Mouse (Mus musculus) liver, embryonic 11.5 days (tissue): ENCODE results near the gene Phospho2. TPM values are rescaled to one million over a fixed set of nuclear protein-coding genes. Genes with fewer than 3 reads are reported as not detected.

ENCODE experiments used
- ATAC-seq: fragments of 200-750 bp; cut with Nextera tagmentation; replicated peaks from 2 replicates; pipeline ENCODE4 v1.8.0; 2017; ENCODE audit warnings: moderate number of reproducible peaks, mild to moderate bottlenecking, moderate TSS enrichment, moderate library complexity; ENCODE audit not compliant: low FRiP score
- DNase-seq: peaks from one replicate; pipeline ENCODE4 v3.0.0-alpha.2; 2017; ENCODE audit warnings: low spot score
- H3K27ac ChIP-seq: fragments of 300-500 bp; sonication (generic); 2 replicates; pipeline ENCODE4 v1.5.1; 2014; ENCODE audit warnings: mild to moderate bottlenecking, low read depth, low read length, control low read depth
- H3K27me3 ChIP-seq: fragments of 300-500 bp; sonication (generic); replicated peaks from 2 replicates; pipeline ENCODE4 v1.6.1; 2014; ENCODE audit warnings: low read length, mixed read lengths; ENCODE audit not compliant: control insufficient read depth, insufficient read depth
- H3K36me3 ChIP-seq: fragments of 300-500 bp; sonication (generic); 2 replicates; pipeline ENCODE4 v1.6.1; 2014; ENCODE audit warnings: mild to moderate bottlenecking, low read length, moderate library complexity, mixed read lengths; ENCODE audit not compliant: control insufficient read depth, insufficient read depth
- H3K4me1 ChIP-seq: fragments of 300-500 bp; sonication (generic); replicated peaks from 2 replicates; pipeline ENCODE4 v1.6.1; 2014; ENCODE audit warnings: low read length, mixed read lengths; ENCODE audit not compliant: control insufficient read depth, insufficient read depth
- H3K4me2 ChIP-seq: fragments of 300-500 bp; sonication (generic); 2 replicates; pipeline ENCODE4 v1.6.1; 2014; ENCODE audit warnings: mild to moderate bottlenecking, control low read depth, moderate library complexity
- H3K4me3 ChIP-seq: fragments of 300-500 bp; sonication (generic); 2 replicates; pipeline ENCODE4 v1.5.1; 2014; ENCODE audit warnings: low read depth, low read length, control low read depth
- H3K9ac ChIP-seq: fragments of 300-500 bp; sonication (generic); 2 replicates; pipeline ENCODE4 v1.6.1; 2014; ENCODE audit warnings: low read depth, low read length, control low read depth
- H3K9me3 ChIP-seq: fragments of 300-500 bp; sonication (generic); 2 replicates; pipeline ENCODE4 v1.6.1; 2016; ENCODE audit warnings: low read length, inconsistent platforms, mixed read lengths; ENCODE audit not compliant: control insufficient read depth
- WGBS: fragments of 180-500 bp; shearing (Covaris S2); extraction: QIAGEN DNeasy Blood & Tissue Kit; methylation state at CpG from one replicate; pipeline ENCODE4 v1.1.7; 2014; 5-methylcytosine and 5-hydroxymethylcytosine counted together
- polyA plus RNA-seq: library from polyadenylated mRNA; unstranded; fragments of >200 nt; fragmentation: Nextera tagmentation; extraction: Ambion mirVana; gene quantifications from 2 replicates; pipeline ENCODE4 v1.2.1, GENCODE M21; 2014

The Phospho2 gene
- 24.9 and 25.2 TPM in 2 replicates for polyA plus RNA-seq

- DNase-seq = peak; percentile 98
- WGBS = 1% methylated on average over 48 of the region's 48 CpGs
- Histone ChIP-seq H3K9me3 (no peaks in the 10 kb centered on the region), H3K4me1 (peaks cover 3% of the 10 kb centered on the region; the same call in 1 of the 2 replicates), H3K4me2 (peak within 1 kb of the TSS; percentile 79), H3K27ac (peak within 1 kb of the TSS; percentile 5; the same call in 1 of the 2 replicates), H3K36me3 (peaks cover 4% of the 10 kb centered on the region; the same call in 1 of the 2 replicates), H3K4me3 (peak within 1 kb of the TSS; percentile 60), H3K27me3 (no peaks in the 10 kb centered on the region), H3K9ac (peak within 1 kb of the TSS; percentile 68)
- ATAC-seq = peak; percentile 93
Observed at GRCm38 (mm10) chr2:69789429-69790069, at the start of gene Phospho2, which contains the start of gene Ccdc173. Phospho2 (plus strand) TSS chr2:69789623. Ccdc173 (minus strand) TSS chr2:69789575.

DNA sequence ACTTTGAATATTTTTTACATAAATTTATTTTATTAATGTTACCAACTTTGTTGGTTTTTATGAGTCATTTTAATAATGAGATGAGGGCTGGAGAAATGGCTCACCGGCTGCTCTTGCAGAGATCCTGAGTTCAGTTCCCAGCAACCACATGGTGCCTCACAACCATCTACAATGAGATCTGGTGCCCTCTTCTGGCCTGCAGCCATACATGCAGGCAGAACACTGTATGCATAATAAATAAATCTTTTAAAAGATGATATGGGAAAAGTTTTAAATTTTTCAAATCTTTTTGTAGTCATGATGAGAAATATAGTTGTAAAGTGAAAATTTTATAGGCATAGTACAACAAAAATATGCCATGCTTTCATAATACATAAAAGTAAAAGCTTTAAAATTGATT, 44.3 kb upstream of the Phospho2 start:
- Histone ChIP-seq H3K9ac (no peak overlapping the region), H3K27ac (no peak overlapping the region), H3K4me3 (no peak overlapping the region), H3K4me2 (no peak overlapping the region), H3K36me3 (peaks cover 24% of the 10 kb centered on the region), H3K27me3 (no peaks in the 10 kb centered on the region), H3K4me1 (no peaks in the 10 kb centered on the region), H3K9me3 (no peaks in the 10 kb centered on the region)
- no peak for ATAC-seq
- 86% methylated on average over 1 of the region's 1 CpGs for WGBS
- no peak for DNase-seq

- H3K27ac ChIP-seq = no peak overlapping the region
- no peak overlapping the region for H3K4me2 ChIP-seq
- WGBS = 76% methylated on average over 5 of the region's 5 CpGs
- no peak overlapping the region for H3K9ac ChIP-seq
- DNase-seq (no peak), ATAC-seq (no peak)
- H3K4me3 ChIP-seq = no peak overlapping the region
- H3K4me1 ChIP-seq = no peaks in the 10 kb centered on the region
- no peaks in the 10 kb centered on the region for H3K27me3 ChIP-seq
- H3K36me3 ChIP-seq = no peaks in the 10 kb centered on the region
- H3K9me3 ChIP-seq = no peaks in the 10 kb centered on the region
Observed at GRCm38 (mm10) chr2:69760980-69761379, 28.4 kb upstream of the Phospho2 start.

GRCm38 (mm10) chr2:69763340-69763739, 26.1 kb upstream of the Phospho2 start:
- Histone ChIP-seq H3K4me1 (no peaks in the 10 kb centered on the region), H3K27me3 (no peaks in the 10 kb centered on the region), H3K4me3 (no peak overlapping the region), H3K9ac (no peak overlapping the region), H3K4me2 (no peak overlapping the region), H3K27ac (no peak overlapping the region), H3K36me3 (no peaks in the 10 kb centered on the region), H3K9me3 (no peaks in the 10 kb centered on the region)
- DNase-seq = no peak
- WGBS = 87% methylated on average over 4 of the region's 4 CpGs
- no peak for ATAC-seq

DNA sequence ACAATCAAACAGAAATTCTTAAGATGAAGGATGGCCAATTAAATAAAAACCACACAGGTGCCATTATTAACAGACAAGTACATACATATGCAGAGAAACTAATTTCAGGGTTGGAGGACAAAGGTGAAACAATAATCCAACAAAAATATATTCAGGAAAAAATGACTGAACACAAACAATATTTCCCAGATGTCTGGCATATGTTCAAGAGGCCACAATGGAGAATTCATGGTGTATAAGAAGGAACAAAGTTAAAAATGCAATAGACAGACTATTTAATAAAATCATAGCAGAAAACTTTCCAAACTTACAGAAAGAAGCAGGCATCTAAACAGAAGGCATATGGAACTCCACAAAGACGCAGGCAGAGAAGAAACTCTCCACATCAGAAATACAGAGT, 24.7 kb upstream of the Phospho2 start:
- Histone ChIP-seq H3K27ac (no peak overlapping the region), H3K27me3 (no peaks in the 10 kb centered on the region), H3K4me3 (no peak overlapping the region), H3K9ac (no peak overlapping the region), H3K36me3 (no peaks in the 10 kb centered on the region), H3K4me1 (no peaks in the 10 kb centered on the region), H3K9me3 (no peaks in the 10 kb centered on the region), H3K4me2 (no peak overlapping the region)
- no peak for ATAC-seq
- 81% methylated on average over 1 of the region's 1 CpGs for WGBS
- DNase-seq = no peak

GRCm38 (mm10) chr2:69773331-69773730, 16.1 kb upstream of the Phospho2 start:
- Histone ChIP-seq H3K27me3 (no peaks in the 10 kb centered on the region), H3K9me3 (no peaks in the 10 kb centered on the region), H3K36me3 (no peaks in the 10 kb centered on the region), H3K4me1 (no peaks in the 10 kb centered on the region), H3K4me3 (no peak overlapping the region), H3K9ac (no peak overlapping the region), H3K27ac (no peak overlapping the region), H3K4me2 (no peak overlapping the region)
- DNase-seq = no peak
- WGBS = 93% methylated on average over 3 of the region's 3 CpGs
- ATAC-seq = no peak

DNA sequence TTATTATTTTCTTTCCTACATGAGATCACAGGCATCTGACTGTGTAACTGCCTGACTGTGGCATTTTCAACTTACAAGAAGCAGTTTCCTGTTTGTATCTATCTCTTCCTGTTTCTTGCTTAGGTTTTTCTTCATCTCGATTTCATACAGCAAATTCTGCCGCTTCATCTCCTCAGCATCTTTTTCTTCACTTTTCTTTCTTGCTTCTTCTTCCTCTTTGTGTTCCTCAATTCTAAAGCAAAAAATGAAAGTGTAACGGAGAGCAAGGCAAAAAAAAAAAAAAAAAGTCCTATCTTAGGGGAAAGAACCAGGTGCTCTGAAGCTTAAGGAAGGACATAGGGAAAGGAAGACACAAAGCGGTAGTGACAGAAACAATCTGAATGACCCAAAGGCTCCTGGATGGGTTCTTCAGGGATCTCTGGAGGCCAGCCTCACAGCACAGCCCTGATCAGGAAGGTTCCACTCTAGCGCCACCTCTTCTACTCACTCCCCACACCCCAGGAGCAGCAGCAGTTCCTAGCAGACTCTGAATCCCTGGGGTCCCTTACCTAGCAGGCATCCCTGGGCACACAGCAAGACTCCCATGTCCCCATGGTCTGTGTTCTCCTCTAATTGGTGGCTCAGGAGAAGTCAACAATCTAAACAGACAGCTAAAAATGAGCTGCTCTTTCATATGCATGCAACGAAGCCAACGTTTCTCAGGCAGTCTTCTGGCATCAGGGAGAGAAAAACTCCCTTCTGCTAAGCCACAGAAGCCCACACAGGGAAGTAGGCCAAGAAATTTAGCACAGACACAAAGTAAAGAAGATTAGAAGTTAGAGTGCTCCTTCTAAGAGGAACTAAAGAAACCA, 11.2 kb upstream of the Phospho2 start:
- H3K4me3 ChIP-seq = no peak overlapping the region
- no peak overlapping the region for H3K27ac ChIP-seq
- H3K4me1 ChIP-seq = no peaks in the 10 kb centered on the region
- no peak overlapping the region for H3K9ac ChIP-seq
- WGBS = 58% methylated on average over 7 of the region's 7 CpGs
- H3K4me2 ChIP-seq = no peak overlapping the region
- ATAC-seq (no peak), DNase-seq (no peak)
- H3K36me3 ChIP-seq = no peaks in the 10 kb centered on the region
- no peaks in the 10 kb centered on the region for H3K27me3 ChIP-seq
- no peaks in the 10 kb centered on the region for H3K9me3 ChIP-seq

DNA sequence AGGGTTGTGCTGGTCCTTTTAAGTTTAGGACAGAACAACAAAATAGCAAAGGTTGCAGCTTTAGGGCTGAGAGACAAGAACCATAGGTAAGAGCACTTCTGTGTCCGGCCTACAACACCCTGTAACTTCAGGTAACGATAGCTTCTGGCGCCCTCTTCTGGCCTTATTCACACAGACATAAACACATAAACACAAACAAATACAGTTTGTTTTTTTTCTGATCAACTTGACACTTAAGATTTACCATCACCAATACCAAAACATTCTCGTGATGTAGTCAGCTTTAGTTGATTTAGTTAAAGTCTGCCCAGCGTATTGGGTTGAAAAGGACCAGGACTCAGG, 10.6 kb upstream of the Phospho2 start:
- no peak for DNase-seq
- no peak for ATAC-seq
- H3K27ac ChIP-seq = no peak overlapping the region
- no peak overlapping the region for H3K9ac ChIP-seq
- H3K36me3 ChIP-seq = no peaks in the 10 kb centered on the region
- no peak overlapping the region for H3K4me3 ChIP-seq
- H3K9me3 ChIP-seq = no peaks in the 10 kb centered on the region
- H3K4me2 ChIP-seq = no peak overlapping the region
- no peaks in the 10 kb centered on the region for H3K27me3 ChIP-seq
- no peaks in the 10 kb centered on the region for H3K4me1 ChIP-seq
- WGBS = 46% methylated on average over 5 of the region's 5 CpGs
